Mouse (Mus musculus) heart, embryonic 12.5 days (tissue): ENCODE measurements at regions not wholly inside any gene's neighbourhood (a gene's known extent, or its start where the extent isn't known, plus 50 kb on each side); places are given as distances from the start of the nearest gene placed in this dataset.

Experiments
- ATAC-seq: fragments of 200-750 bp; cut with Nextera tagmentation; 2 replicates; pipeline ENCODE4 v1.8.0; 2017; ENCODE audit warnings: moderate TSS enrichment, moderate library complexity; ENCODE audit not compliant: insufficient number of reproducible peaks, low FRiP score
- H3K27ac ChIP-seq: fragments of 300-500 bp; sonication (generic); 2 replicates; pipeline ENCODE4 v1.5.1; 2016; ENCODE audit warnings: mild to moderate bottlenecking, moderate library complexity; ENCODE audit not compliant: poor library complexity, severe bottlenecking
- H3K27me3 ChIP-seq: fragments of 300-500 bp; sonication (generic); replicated peaks from 2 replicates; pipeline ENCODE4 v1.6.1; 2016; ENCODE audit warnings: mild to moderate bottlenecking, moderate library complexity
- H3K36me3 ChIP-seq: fragments of 300-500 bp; sonication (generic); 2 replicates; pipeline ENCODE4 v1.6.1; 2016; ENCODE audit warnings: mild to moderate bottlenecking, moderate library complexity
- H3K4me1 ChIP-seq: fragments of 300-500 bp; sonication (generic); replicated peaks from 2 replicates; pipeline ENCODE4 v1.6.1; 2016; ENCODE audit warnings: mild to moderate bottlenecking
- H3K4me2 ChIP-seq: fragments of 300-500 bp; sonication (generic); 2 replicates; pipeline ENCODE4 v1.6.1; 2016; ENCODE audit warnings: mild to moderate bottlenecking, moderate library complexity
- H3K4me3 ChIP-seq: fragments of 300-500 bp; sonication (generic); 2 replicates; pipeline ENCODE4 v1.5.1; 2016; ENCODE audit warnings: mild to moderate bottlenecking
- H3K9ac ChIP-seq: fragments of 300-500 bp; sonication (generic); 2 replicates; pipeline ENCODE4 v1.6.1; 2016; ENCODE audit warnings: mild to moderate bottlenecking, moderate library complexity
- H3K9me3 ChIP-seq: fragments of 300-500 bp; sonication (generic); replicated peaks from 2 replicates; pipeline ENCODE4 v1.6.1; 2016; ENCODE audit warnings: mild to moderate bottlenecking, moderate library complexity
- WGBS: fragments of 180-500 bp; shearing (Covaris S2); methylation state at CpG from one replicate; pipeline ENCODE4 v1.1.7; 2016; 5-methylcytosine and 5-hydroxymethylcytosine counted together

- Histone ChIP-seq H3K36me3 (peaks cover 11% of the 10 kb centered on the region), H3K27ac (no peak overlapping the region), H3K9ac (no peak overlapping the region), H3K9me3 (no peaks in the 10 kb centered on the region; the same call in 1 of the 2 replicates), H3K4me1 (no peaks in the 10 kb centered on the region), H3K27me3 (no peaks in the 10 kb centered on the region), H3K4me2 (no peak overlapping the region), H3K4me3 (no peak overlapping the region)
- WGBS = 74% methylated on average over 5 of the region's 5 CpGs
- no peak for ATAC-seq
Observed at GRCm38 (mm10) chr13:28867210-28867609, 86.3 kb downstream of the Sox4 start.

GRCm38 (mm10) chr13:28866686-28867085 is 86.8 kb downstream of the Sox4 start:
- Histone ChIP-seq H3K4me1 (no peaks in the 10 kb centered on the region), H3K9ac (no peak overlapping the region), H3K27me3 (no peaks in the 10 kb centered on the region), H3K9me3 (no peaks in the 10 kb centered on the region), H3K27ac (no peak overlapping the region), H3K4me3 (no peak overlapping the region), H3K4me2 (no peak overlapping the region), H3K36me3 (peaks cover 8% of the 10 kb centered on the region)
- ATAC-seq = no peak
- WGBS = 80% methylated on average over 3 of the region's 3 CpGs

- H3K27me3 ChIP-seq = no peaks in the 10 kb centered on the region
- H3K4me3 ChIP-seq = no peak overlapping the region
- H3K9ac ChIP-seq = no peak overlapping the region
- H3K9me3 ChIP-seq = no peaks in the 10 kb centered on the region
- H3K4me1 ChIP-seq = 0 out of 2 replicates have a peak, but pooled peaks cover 2% of the 10 kb centered on the region
- no peak for ATAC-seq
- no peak overlapping the region for H3K4me2 ChIP-seq
- H3K36me3 ChIP-seq = 0 out of 2 replicates have a peak, but pooled peaks cover 4% of the 10 kb centered on the region
- H3K27ac ChIP-seq = no peak overlapping the region
- WGBS = 77% methylated on average over 2 of the region's 2 CpGs
Observed at GRCm38 (mm10) chr13:28860601-28861000, 92.9 kb downstream of the Sox4 start.

- Histone ChIP-seq H3K4me2 (no peak overlapping the region), H3K27ac (no peak overlapping the region), H3K9me3 (no peaks in the 10 kb centered on the region), H3K9ac (no peak overlapping the region), H3K4me1 (0 out of 2 replicates have a peak, but pooled peaks cover 2% of the 10 kb centered on the region), H3K4me3 (no peak overlapping the region), H3K36me3 (0 out of 2 replicates have a peak, but pooled peaks cover 4% of the 10 kb centered on the region), H3K27me3 (no peaks in the 10 kb centered on the region)
- no peak for ATAC-seq
- WGBS = 67% methylated on average over 11 of the region's 11 CpGs
Observed at GRCm38 (mm10) chr13:28859829-28860427, 93.6 kb downstream of the Sox4 start.

GRCm38 (mm10) chr13:28858001-28858400 is 95.5 kb downstream of the Sox4 start:
- H3K36me3 ChIP-seq = 0 out of 2 replicates have a peak, but pooled peaks cover 3% of the 10 kb centered on the region
- no peak overlapping the region for H3K4me3 ChIP-seq
- 81% methylated on average over 6 of the region's 6 CpGs for WGBS
- no peak overlapping the region for H3K4me2 ChIP-seq
- no peaks in the 10 kb centered on the region for H3K27me3 ChIP-seq
- peaks cover 6% of the 10 kb centered on the region; the same call in 1 of the 2 replicates for H3K4me1 ChIP-seq
- no peak overlapping the region for H3K9ac ChIP-seq
- no peak for ATAC-seq
- H3K9me3 ChIP-seq = no peaks in the 10 kb centered on the region
- H3K27ac ChIP-seq = no peak overlapping the region

- ATAC-seq = no peak
- Histone ChIP-seq H3K9ac (no peak overlapping the region), H3K36me3 (no peaks in the 10 kb centered on the region), H3K27me3 (no peaks in the 10 kb centered on the region), H3K4me2 (no peak overlapping the region), H3K27ac (no peak overlapping the region), H3K4me1 (peaks cover 6% of the 10 kb centered on the region; the same call in 1 of the 2 replicates), H3K9me3 (no peaks in the 10 kb centered on the region), H3K4me3 (no peak overlapping the region)
- 86% methylated on average over 6 of the region's 6 CpGs for WGBS
Observed at GRCm38 (mm10) chr13:28857201-28857600, 96.3 kb downstream of the Sox4 start.

GRCm38 (mm10) chr13:28856472-28856871 is 97.0 kb downstream of the Sox4 start:
- Histone ChIP-seq H3K4me3 (no peak overlapping the region), H3K9me3 (no peaks in the 10 kb centered on the region), H3K9ac (no peak overlapping the region), H3K36me3 (no peaks in the 10 kb centered on the region), H3K27ac (no peak overlapping the region), H3K4me1 (peaks cover 6% of the 10 kb centered on the region; the same call in 1 of the 2 replicates), H3K27me3 (no peaks in the 10 kb centered on the region), H3K4me2 (no peak overlapping the region)
- ATAC-seq = no peak
- 76% methylated on average over 4 of the region's 4 CpGs for WGBS

- no peak for ATAC-seq
- peaks cover 4% of the 10 kb centered on the region; the same call in 1 of the 2 replicates for H3K4me1 ChIP-seq
- H3K9ac ChIP-seq = no peak overlapping the region
- H3K9me3 ChIP-seq = no peaks in the 10 kb centered on the region
- H3K27me3 ChIP-seq = no peaks in the 10 kb centered on the region
- H3K27ac ChIP-seq = no peak overlapping the region
- H3K36me3 ChIP-seq = no peaks in the 10 kb centered on the region
- no peak overlapping the region for H3K4me2 ChIP-seq
- no peak overlapping the region for H3K4me3 ChIP-seq
- WGBS = 54% methylated on average over 9 of the region's 9 CpGs
Observed at GRCm38 (mm10) chr13:28854247-28854646, 99.3 kb downstream of the Sox4 start.

- H3K4me2 ChIP-seq = no peak overlapping the region
- H3K36me3 ChIP-seq = no peaks in the 10 kb centered on the region
Observed at GRCm38 (mm10) chr13:28848305-28848704, 105.2 kb downstream of the Sox4 start.

GRCm38 (mm10) chr13:28847478-28847877 is 106.0 kb downstream of the Sox4 start:
- Histone ChIP-seq H3K4me3 (no peak overlapping the region), H3K27ac (no peak overlapping the region), H3K4me2 (no peak overlapping the region), H3K4me1 (peaks cover 26% of the 10 kb centered on the region), H3K9me3 (no peaks in the 10 kb centered on the region), H3K9ac (no peak overlapping the region), H3K36me3 (no peaks in the 10 kb centered on the region), H3K27me3 (no peaks in the 10 kb centered on the region)
- WGBS = 78% methylated on average over 3 of the region's 3 CpGs
- ATAC-seq = no peak

More at GRCm38 (mm10) chr13:28848305-28848704, 105.2 kb downstream of the Sox4 start:
- H3K9me3 ChIP-seq = no peaks in the 10 kb centered on the region
- H3K9ac ChIP-seq = no peak overlapping the region
- WGBS = 64% methylated on average over 5 of the region's 5 CpGs
- no peak overlapping the region for H3K4me3 ChIP-seq
- H3K27me3 ChIP-seq = no peaks in the 10 kb centered on the region
- no peak for ATAC-seq
- no peak overlapping the region for H3K27ac ChIP-seq
- peaks cover 20% of the 10 kb centered on the region for H3K4me1 ChIP-seq

- Histone ChIP-seq H3K4me2 (no peak overlapping the region), H3K9me3 (no peaks in the 10 kb centered on the region), H3K27ac (no peak overlapping the region), H3K27me3 (no peaks in the 10 kb centered on the region), H3K9ac (no peak overlapping the region), H3K4me1 (peaks cover 26% of the 10 kb centered on the region), H3K36me3 (no peaks in the 10 kb centered on the region), H3K4me3 (no peak overlapping the region)
- no peak for ATAC-seq
- WGBS = 72% methylated on average over 3 of the region's 3 CpGs
Observed at GRCm38 (mm10) chr13:28844495-28844894, 109.0 kb downstream of the Sox4 start.

- Histone ChIP-seq H3K9me3 (no peaks in the 10 kb centered on the region), H3K27me3 (no peaks in the 10 kb centered on the region), H3K36me3 (no peaks in the 10 kb centered on the region), H3K9ac (no peak overlapping the region), H3K27ac (peak overlapping the region; percentile 8; the same call in 1 of the 2 replicates), H3K4me1 (peaks cover 28% of the 10 kb centered on the region), H3K4me3 (no peak overlapping the region), H3K4me2 (no peak overlapping the region)
- ATAC-seq = no peak
- WGBS = 37% methylated on average over 3 of the region's 3 CpGs
Observed at GRCm38 (mm10) chr13:28842811-28843210, 110.7 kb downstream of the Sox4 start.
